Mouse (Mus musculus): ENCODE results near the gene Ppp2r2c. TPM values are rescaled to one million over a fixed set of nuclear protein-coding genes. Genes with fewer than 3 reads are reported as not detected.

Gene Ppp2r2c
- polyA plus RNA-seq, 1 experiment from 2014 or later = not detected

DNA sequence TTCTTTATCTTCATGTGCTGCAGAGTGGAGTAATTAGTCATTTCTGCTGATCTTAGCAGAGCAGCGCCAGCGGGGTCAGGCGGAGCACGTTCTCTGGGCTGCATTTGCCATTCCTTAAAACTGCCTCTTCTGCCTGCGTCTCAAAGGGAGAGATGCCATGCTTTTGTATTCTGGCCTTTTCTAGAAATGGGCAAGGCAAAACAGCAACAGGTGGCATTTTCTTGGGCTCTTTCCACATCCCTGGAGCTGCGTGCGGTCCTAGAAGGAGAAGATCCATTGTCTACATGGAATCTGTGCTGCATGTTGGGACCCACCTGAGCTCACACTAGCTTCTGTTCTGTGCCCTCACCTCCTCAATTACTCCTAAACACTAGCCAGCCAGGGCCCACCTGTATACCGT lies 29.7 kb downstream of the Ppp2r2c start:
- Histone ChIP-seq H3K27ac (no peak overlapping the region), H3K36me3 (ENCODE audit: inconsistent target) (no peaks in the 10 kb centered on the region), H3K79me2 (ENCODE audit: inconsistent target) (no peaks in the 10 kb centered on the region), H3K4me3 (ENCODE audit: inconsistent target) (no peak overlapping the region)
- 87% methylated on average over 8 of the region's 8 CpGs for WGBS (ENCODE audit: missing documents)

DNA sequence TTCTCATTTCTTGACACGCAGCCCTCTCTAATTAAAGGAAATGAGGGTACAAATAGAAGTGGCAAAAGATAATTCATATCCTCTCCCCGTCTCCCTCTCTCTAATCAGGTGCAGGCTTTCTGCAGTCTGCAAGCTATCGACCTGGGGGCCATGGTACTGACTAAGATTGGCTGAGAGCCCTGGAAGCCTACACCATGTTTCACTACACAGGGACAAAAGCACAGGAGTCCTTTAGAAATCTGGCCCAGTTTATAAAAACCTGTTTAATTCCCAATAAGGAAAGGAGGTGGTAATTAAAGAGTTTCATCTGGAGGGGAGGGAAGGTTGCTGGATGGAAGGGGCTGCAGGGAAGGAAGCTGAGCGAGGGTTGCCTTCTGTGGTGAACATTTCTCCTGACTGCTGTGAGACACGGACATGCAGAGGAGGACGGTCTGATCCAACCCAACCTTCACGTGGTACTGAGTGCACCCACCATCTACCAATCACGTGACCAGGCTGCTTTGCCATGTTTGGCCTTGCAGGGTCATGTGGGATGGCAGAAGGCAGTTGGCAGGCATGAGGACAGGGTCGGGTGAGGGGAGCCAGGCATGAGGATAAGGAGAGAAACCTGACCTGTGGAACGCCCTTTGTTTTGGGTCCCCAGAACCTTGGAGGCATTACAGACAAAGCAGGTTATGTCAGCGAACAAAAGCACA lies 30.2 kb downstream of the Ppp2r2c start:
- H3K27ac ChIP-seq = no peak overlapping the region
- no peak overlapping the region for H3K4me3 ChIP-seq (ENCODE audit: inconsistent target)
- H3K36me3 ChIP-seq (ENCODE audit: inconsistent target) = no peaks in the 10 kb centered on the region
- WGBS (ENCODE audit: missing documents) = 74% methylated on average over 9 of the region's 11 CpGs
- no peaks in the 10 kb centered on the region for H3K79me2 ChIP-seq (ENCODE audit: inconsistent target)

DNA sequence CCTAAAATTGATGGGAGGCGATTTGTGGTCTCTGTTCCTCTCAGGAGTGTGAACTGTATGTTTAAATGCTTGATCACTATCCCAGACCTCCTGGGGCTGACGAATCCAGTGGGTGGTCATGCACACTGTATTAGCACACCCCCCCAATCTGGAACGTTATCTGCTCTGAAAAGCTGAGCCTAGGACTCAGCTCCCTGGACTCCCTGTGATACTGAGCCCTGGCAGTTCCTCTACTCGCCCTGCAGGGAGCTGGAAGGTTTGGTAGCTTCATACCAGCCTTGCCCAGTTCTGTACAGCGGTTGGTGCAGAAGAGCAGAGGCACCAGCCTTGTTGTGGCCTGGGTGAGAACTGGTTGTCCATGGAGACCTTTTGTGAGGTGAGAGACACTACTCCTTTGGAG lies 31.1 kb downstream of the Ppp2r2c start:
- no peaks in the 10 kb centered on the region for H3K36me3 ChIP-seq (ENCODE audit: inconsistent target)
- H3K4me3 ChIP-seq (ENCODE audit: inconsistent target) = no peak overlapping the region
- no peaks in the 10 kb centered on the region for H3K79me2 ChIP-seq (ENCODE audit: inconsistent target)
- 70% methylated on average over 5 of the region's 5 CpGs for WGBS (ENCODE audit: missing documents)
- no peak overlapping the region for H3K27ac ChIP-seq

DNA sequence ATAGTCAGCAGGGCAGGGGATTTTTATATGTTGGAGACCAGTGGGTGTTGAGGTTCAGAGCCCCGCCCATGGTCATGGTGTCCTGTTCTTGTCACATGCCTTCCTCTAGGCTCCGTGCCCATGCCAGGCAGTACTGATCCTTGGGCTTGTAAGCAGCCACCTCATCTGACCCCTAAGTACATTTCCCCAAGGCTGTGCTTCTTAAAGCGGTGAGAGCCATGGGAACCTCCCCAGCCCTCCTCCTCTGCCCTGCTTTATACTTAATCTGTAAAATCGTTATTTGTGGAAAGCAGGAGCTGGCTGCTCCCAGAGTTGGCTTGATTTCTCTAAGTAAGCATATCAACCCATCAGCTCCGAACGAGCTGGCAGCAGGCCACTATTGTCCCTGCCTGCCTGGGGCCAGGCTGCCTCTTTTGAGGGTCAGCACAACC lies 31.9 kb downstream of the Ppp2r2c start:
- Histone ChIP-seq H3K4me3 (ENCODE audit: inconsistent target) (no peak overlapping the region), H3K27ac (no peak overlapping the region), H3K79me2 (ENCODE audit: inconsistent target) (no peaks in the 10 kb centered on the region), H3K36me3 (ENCODE audit: inconsistent target) (no peaks in the 10 kb centered on the region)
- 87% methylated on average over 6 of the region's 6 CpGs for WGBS (ENCODE audit: missing documents)

GRCm38 (mm10) chr5:36902807-36903206 lies 34.5 kb downstream of the Ppp2r2c start:
- no peaks in the 10 kb centered on the region for H3K79me2 ChIP-seq (ENCODE audit: inconsistent target)
- WGBS (ENCODE audit: missing documents) = 81% methylated on average over 2 of the region's 2 CpGs
- H3K27ac ChIP-seq = no peak overlapping the region
- no peak overlapping the region for H3K4me3 ChIP-seq (ENCODE audit: inconsistent target)
- no peaks in the 10 kb centered on the region for H3K36me3 ChIP-seq (ENCODE audit: inconsistent target)

DNA sequence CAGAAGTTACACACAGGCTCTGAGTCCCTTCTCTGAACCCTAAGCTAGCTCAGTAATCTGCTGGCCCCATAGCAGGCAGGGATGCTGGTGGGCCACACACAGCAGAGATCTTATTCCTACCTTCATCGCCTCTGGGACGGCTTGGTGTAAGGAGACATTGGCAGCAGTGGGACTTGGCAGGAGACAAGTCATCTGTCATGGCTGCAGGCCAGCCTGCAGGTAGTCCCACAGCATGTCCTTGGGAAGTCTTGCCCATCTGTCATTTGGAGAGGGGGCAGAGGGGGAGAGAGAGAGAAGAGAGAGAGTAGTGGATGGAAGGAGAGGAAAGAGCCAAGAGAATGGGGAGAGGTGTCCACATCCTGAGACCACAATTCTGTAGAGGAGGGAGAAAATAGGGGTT lies 35.8 kb downstream of the Ppp2r2c start:
- 100% methylated on average over 2 of the region's 2 CpGs for WGBS (ENCODE audit: missing documents)
- H3K79me2 ChIP-seq (ENCODE audit: inconsistent target) = no peaks in the 10 kb centered on the region
- no peak overlapping the region for H3K4me3 ChIP-seq (ENCODE audit: inconsistent target)
- H3K27ac ChIP-seq = no peak overlapping the region
- no peaks in the 10 kb centered on the region for H3K36me3 ChIP-seq (ENCODE audit: inconsistent target)

- H3K79me2 ChIP-seq (ENCODE audit: inconsistent target) = no peaks in the 10 kb centered on the region
- no peak overlapping the region for H3K4me3 ChIP-seq (ENCODE audit: inconsistent target)
- no peak overlapping the region for H3K27ac ChIP-seq
- WGBS (ENCODE audit: missing documents) = 79% methylated on average over 9 of the region's 9 CpGs
- H3K36me3 ChIP-seq (ENCODE audit: inconsistent target) = no peaks in the 10 kb centered on the region
Measured at GRCm38 (mm10) chr5:36904703-36905102, 36.4 kb downstream of the Ppp2r2c start.

- Histone ChIP-seq H3K27ac (no peak overlapping the region), H3K4me3 (ENCODE audit: inconsistent target) (no peak overlapping the region), H3K36me3 (ENCODE audit: inconsistent target) (no peaks in the 10 kb centered on the region), H3K79me2 (ENCODE audit: inconsistent target) (no peaks in the 10 kb centered on the region)
- WGBS (ENCODE audit: missing documents) = 95% methylated on average over 8 of the region's 8 CpGs
Measured at GRCm38 (mm10) chr5:36905216-36905615, 36.9 kb downstream of the Ppp2r2c start.

DNA sequence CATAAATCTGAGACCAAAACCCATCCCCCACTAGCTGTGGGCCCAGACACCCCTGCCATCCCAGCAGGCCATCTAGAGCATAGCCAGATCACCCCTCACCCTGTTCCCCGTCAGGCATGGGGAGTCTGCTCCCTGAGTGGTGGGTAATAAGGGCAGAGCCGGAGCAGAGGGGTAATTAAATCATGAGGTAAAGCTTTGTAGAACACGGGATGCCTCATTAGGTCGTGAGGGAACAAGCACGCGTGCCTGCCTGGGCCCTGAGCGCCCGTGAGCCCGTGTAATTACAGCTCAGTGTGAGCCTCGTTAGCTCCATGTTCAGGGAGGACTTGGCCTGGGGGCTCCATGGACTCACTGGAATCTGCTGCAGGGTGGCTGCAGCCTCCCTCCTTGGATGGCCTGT lies 39.4 kb downstream of the Ppp2r2c start:
- H3K4me3 ChIP-seq (ENCODE audit: inconsistent target) = no peak overlapping the region
- no peak overlapping the region for H3K27ac ChIP-seq
- H3K79me2 ChIP-seq (ENCODE audit: inconsistent target) = no peaks in the 10 kb centered on the region
- 67% methylated on average over 10 of the region's 10 CpGs for WGBS (ENCODE audit: missing documents)
- no peaks in the 10 kb centered on the region for H3K36me3 ChIP-seq (ENCODE audit: inconsistent target)

- Histone ChIP-seq H3K4me3 (ENCODE audit: inconsistent target) (no peak overlapping the region), H3K79me2 (ENCODE audit: inconsistent target) (no peaks in the 10 kb centered on the region), H3K36me3 (ENCODE audit: inconsistent target) (no peaks in the 10 kb centered on the region), H3K27ac (no peak overlapping the region)
- WGBS (ENCODE audit: missing documents) = 86% methylated on average over 20 of the region's 21 CpGs
Measured at GRCm38 (mm10) chr5:36909545-36909944, 41.2 kb downstream of the Ppp2r2c start.

GRCm38 (mm10) chr5:36910980-36911379 lies 42.7 kb downstream of the Ppp2r2c start:
- WGBS (ENCODE audit: missing documents) = 27% methylated on average over 7 of the region's 7 CpGs
- no peak overlapping the region for H3K27ac ChIP-seq
- H3K36me3 ChIP-seq (ENCODE audit: inconsistent target) = no peaks in the 10 kb centered on the region
- no peak overlapping the region for H3K4me3 ChIP-seq (ENCODE audit: inconsistent target)
- no peaks in the 10 kb centered on the region for H3K79me2 ChIP-seq (ENCODE audit: inconsistent target)

- WGBS (ENCODE audit: missing documents) = 54% methylated on average over 11 of the region's 11 CpGs
- no peaks in the 10 kb centered on the region for H3K36me3 ChIP-seq (ENCODE audit: inconsistent target)
- H3K4me3 ChIP-seq (ENCODE audit: inconsistent target) = no peak overlapping the region
- H3K27ac ChIP-seq = no peak overlapping the region
- H3K79me2 ChIP-seq (ENCODE audit: inconsistent target) = no peaks in the 10 kb centered on the region
Measured at GRCm38 (mm10) chr5:36911759-36912352, 43.5 kb downstream of the Ppp2r2c start.

GRCm38 (mm10) chr5:36912602-36913310 lies 44.4 kb downstream of the Ppp2r2c start:
- Histone ChIP-seq H3K79me2 (ENCODE audit: inconsistent target) (no peaks in the 10 kb centered on the region), H3K36me3 (ENCODE audit: inconsistent target) (no peaks in the 10 kb centered on the region), H3K27ac (no peak overlapping the region), H3K4me3 (ENCODE audit: inconsistent target) (no peak overlapping the region)
- WGBS (ENCODE audit: missing documents) = 66% methylated on average over 14 of the region's 14 CpGs

DNA sequence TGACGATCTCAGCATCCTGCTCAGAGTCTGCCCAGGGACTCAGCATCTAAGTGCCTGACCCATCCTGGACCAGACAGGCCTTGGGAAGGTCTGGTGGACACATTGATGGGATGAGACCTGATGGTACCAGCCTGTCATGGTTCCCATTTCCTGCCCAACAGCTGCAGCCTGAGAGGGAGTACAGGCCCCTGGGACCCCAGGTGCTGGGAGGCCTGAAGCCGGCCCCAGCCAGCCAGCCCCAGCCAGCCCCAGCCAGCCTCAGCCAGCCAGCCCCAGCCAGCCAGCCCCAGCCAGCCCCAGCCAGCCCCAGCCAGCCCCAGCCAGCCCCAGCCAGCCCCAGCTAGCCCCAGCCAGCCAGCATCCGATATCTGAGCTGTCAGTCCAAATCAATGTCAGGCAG lies 46.9 kb downstream of the Ppp2r2c start:
- no peak overlapping the region for H3K4me3 ChIP-seq (ENCODE audit: inconsistent target)
- WGBS (ENCODE audit: missing documents) = 88% methylated on average over 3 of the region's 3 CpGs
- no peaks in the 10 kb centered on the region for H3K36me3 ChIP-seq (ENCODE audit: inconsistent target)
- no peak overlapping the region for H3K27ac ChIP-seq
- no peaks in the 10 kb centered on the region for H3K79me2 ChIP-seq (ENCODE audit: inconsistent target)

GRCm38 (mm10) chr5:36916581-36916980 lies 48.3 kb downstream of the Ppp2r2c start:
- H3K36me3 ChIP-seq (ENCODE audit: inconsistent target) = no peaks in the 10 kb centered on the region
- WGBS (ENCODE audit: missing documents) = 84% methylated on average over 4 of the region's 4 CpGs
- H3K27ac ChIP-seq = no peak overlapping the region
- no peaks in the 10 kb centered on the region for H3K79me2 ChIP-seq (ENCODE audit: inconsistent target)
- H3K4me3 ChIP-seq (ENCODE audit: inconsistent target) = no peak overlapping the region
